Mouse (Mus musculus): Measurements from ENCODE around the gene Cyp2j5. TPM values are rescaled to one million over a fixed set of nuclear protein-coding genes. Genes with fewer than 3 reads are reported as not detected.

Gene Cyp2j5
- total and polyA plus RNA-seq, 3 experiments = not detected

DNA sequence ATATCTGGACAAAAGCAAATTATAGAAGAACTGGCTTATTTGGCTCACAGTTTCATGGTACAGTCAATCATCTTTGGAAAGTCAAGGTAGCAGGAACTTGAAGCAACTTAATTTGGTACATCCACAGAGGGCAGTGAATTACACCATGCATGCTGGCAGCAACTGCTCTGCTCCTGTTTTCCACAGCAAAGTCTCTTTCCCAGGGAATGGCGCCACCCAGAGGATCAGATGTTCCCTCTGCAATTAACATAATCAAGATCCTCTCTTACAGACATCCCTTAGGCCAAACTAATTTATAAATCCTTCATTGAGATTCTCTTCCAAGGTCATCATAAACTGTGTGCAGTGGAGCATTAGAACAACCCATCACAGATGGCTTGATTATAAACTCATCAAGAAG lies 16.3 kb upstream of the Cyp2j5 start:
- TF ChIP-seq MXI1 (IDR thresholded peaks at IDR 0.05; ENCODE audit: low read depth, low read length) (no peak), MEF2A (IDR thresholded peaks at IDR 0.05; ENCODE audit: borderline replicate concordance, low read depth, low read length) (no peak), ZNF384 (IDR thresholded peaks at IDR 0.05; ENCODE audit: low read depth, low read length) (no peak), TBP (conservative IDR thresholded peaks at IDR 0.05; ENCODE audit: low read depth, low read length) (no peak), HCFC1 (IDR thresholded peaks at IDR 0.05; ENCODE audit: low read depth, low read length) (no peak), IRF4 (IDR thresholded peaks at IDR 0.05; ENCODE audit: low read depth, low read length) (no peak), SMC3 (IDR thresholded peaks at IDR 0.05; ENCODE audit: low read depth, low read length) (no peak), RAD21 (IDR thresholded peaks at IDR 0.05; ENCODE audit: low read depth, low read length) (no peak), MYC (IDR thresholded peaks at IDR 0.05; ENCODE audit: low read depth, low read length) (no peak), USF1 (IDR thresholded peaks at IDR 0.05; ENCODE audit: low read depth, low read length) (no peak), SIN3A (IDR thresholded peaks at IDR 0.05; ENCODE audit: low read length) (no peak), MAX (IDR thresholded peaks at IDR 0.05; ENCODE audit: low read length) (no peak), ZC3H11A (IDR thresholded peaks at IDR 0.05; ENCODE audit: low read depth, low read length) (no peak)
- Histone ChIP-seq H3K27ac (ENCODE audit: insufficient read depth, low read depth) (no peak overlapping the region), H3K4me3 (replicated peaks in 1 of 3; ENCODE audit: low read depth in 2 of 3, low read length in 2 of 3, poor library complexity in 1 of 3) (no peak overlapping the region), H3K4me1 (ENCODE audit: control insufficient read depth in 1 of 2, insufficient read depth in 2 of 2) (no peaks in the 10 kb centered on the region), H3K4me2 (ENCODE audit: insufficient read depth, low read depth, poor library complexity, severe bottlenecking) (no peak overlapping the region), H3K27me3 (replicated peaks) (no peaks in the 10 kb centered on the region), H3K79me2 (replicated peaks; ENCODE audit: control insufficient read depth, extremely low read depth, insufficient read depth, poor library complexity, severe bottlenecking) (no peaks in the 10 kb centered on the region), H3K9me3 (replicated peaks; ENCODE audit: low read length) (peaks cover 39% of the 10 kb centered on the region), H3K9ac (ENCODE audit: insufficient read depth, low read depth) (no peak overlapping the region), H3K36me3 (replicated peaks in 1 of 2; ENCODE audit: control insufficient read depth in 1 of 2, insufficient read depth in 1 of 2, low read length in 1 of 2) (no peaks in the 10 kb centered on the region)
- no peak for DNase-seq (ENCODE audit: extremely low read depth)
- in situ Hi-C loops (cut with MboI; ENCODE audit: low pct_ligation_motif_present, low pct_unique_long_range_greater_than_20kb, low sequenced_read_pairs) (no loop called here), dilution Hi-C loops (cut with MboI; ENCODE audit: extremely low pct_ligation_motif_present, extremely low pct_unique_long_range_greater_than_20kb, low sequenced_read_pairs) (no loop called here)

- no peaks in the 10 kb centered on the region for H3K36me3 ChIP-seq (replicated peaks in 1 of 2; ENCODE audit: control insufficient read depth in 1 of 2, insufficient read depth in 1 of 2, low read length in 1 of 2)
- no peak overlapping the region for H3K27ac ChIP-seq (ENCODE audit: insufficient read depth, low read depth)
- H3K9ac ChIP-seq (ENCODE audit: insufficient read depth, low read depth) = no peak overlapping the region
Measured at GRCm38 (mm10) chr4:96664668-96665454, 907 bp upstream of the Cyp2j5 start.

More at GRCm38 (mm10) chr4:96664668-96665454, 907 bp upstream of the Cyp2j5 start:
- in situ Hi-C loops (cut with MboI; ENCODE audit: low pct_ligation_motif_present, low pct_unique_long_range_greater_than_20kb, low sequenced_read_pairs) = no loop called here
- Histone ChIP-seq H3K79me2 (replicated peaks; ENCODE audit: control insufficient read depth, extremely low read depth, insufficient read depth, poor library complexity, severe bottlenecking) (no peaks in the 10 kb centered on the region), H3K27me3 (replicated peaks) (no peaks in the 10 kb centered on the region), H3K4me1 (ENCODE audit: control insufficient read depth in 1 of 2, insufficient read depth in 2 of 2) (no peaks in the 10 kb centered on the region), H3K4me3 (replicated peaks in 1 of 3; ENCODE audit: low read depth in 2 of 3, low read length in 2 of 3, poor library complexity in 1 of 3) (no peak overlapping the region), H3K9me3 (replicated peaks; ENCODE audit: low read length) (peaks cover 20% of the 10 kb centered on the region), H3K4me2 (ENCODE audit: insufficient read depth, low read depth, poor library complexity, severe bottlenecking) (no peak overlapping the region)
- TF ChIP-seq POLR2AphosphoS2 (IDR thresholded peaks at IDR 0.05; ENCODE audit: low read depth, low read length) = no peak
- no peak for TF ChIP-seq NELFE (IDR thresholded peaks at IDR 0.05; ENCODE audit: low read depth, low read length)
- no peak for TF ChIP-seq JUN (IDR thresholded peaks at IDR 0.05; ENCODE audit: insufficient read depth, low read depth, low read length)
- TF ChIP-seq HCFC1 (IDR thresholded peaks at IDR 0.05; ENCODE audit: low read depth, low read length) = no peak
- DNase-seq (ENCODE audit: extremely low read depth) = no peak
- dilution Hi-C loops (cut with MboI; ENCODE audit: extremely low pct_ligation_motif_present, extremely low pct_unique_long_range_greater_than_20kb, low sequenced_read_pairs) = no loop called here
